Mouse (Mus musculus) kidney, adult 11 months (tissue): Measurements from ENCODE around the gene Myo1c.

Experiments
- DNase-seq: peaks from one replicate; pipeline ENCODE4 v3.0.0; 2022

Gene Myo1c

DNA sequence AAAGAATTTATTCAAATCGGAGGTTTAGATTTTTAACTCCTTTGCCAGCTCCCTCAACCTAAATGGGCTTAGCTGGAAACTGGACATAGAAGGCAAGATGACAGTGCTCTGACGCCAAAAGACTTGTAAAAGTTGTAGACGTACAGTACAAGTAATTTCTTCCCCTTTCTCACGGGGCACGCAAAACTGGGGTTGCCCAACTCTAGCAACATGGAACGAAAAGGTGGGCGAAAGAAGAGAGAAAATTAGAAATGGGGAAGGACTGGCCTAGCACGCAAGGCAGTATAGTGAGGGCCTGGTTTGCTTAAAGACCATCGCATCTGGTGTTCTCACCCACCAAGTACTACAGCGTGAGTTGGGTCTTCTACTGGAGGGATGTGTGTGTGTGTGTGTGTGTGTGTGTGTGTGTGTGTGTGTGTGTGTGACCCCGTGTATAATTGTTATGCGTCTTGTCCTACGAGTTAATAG is 688 bp downstream of the Myo1c start:
- no peak for DNase-seq

DNA sequence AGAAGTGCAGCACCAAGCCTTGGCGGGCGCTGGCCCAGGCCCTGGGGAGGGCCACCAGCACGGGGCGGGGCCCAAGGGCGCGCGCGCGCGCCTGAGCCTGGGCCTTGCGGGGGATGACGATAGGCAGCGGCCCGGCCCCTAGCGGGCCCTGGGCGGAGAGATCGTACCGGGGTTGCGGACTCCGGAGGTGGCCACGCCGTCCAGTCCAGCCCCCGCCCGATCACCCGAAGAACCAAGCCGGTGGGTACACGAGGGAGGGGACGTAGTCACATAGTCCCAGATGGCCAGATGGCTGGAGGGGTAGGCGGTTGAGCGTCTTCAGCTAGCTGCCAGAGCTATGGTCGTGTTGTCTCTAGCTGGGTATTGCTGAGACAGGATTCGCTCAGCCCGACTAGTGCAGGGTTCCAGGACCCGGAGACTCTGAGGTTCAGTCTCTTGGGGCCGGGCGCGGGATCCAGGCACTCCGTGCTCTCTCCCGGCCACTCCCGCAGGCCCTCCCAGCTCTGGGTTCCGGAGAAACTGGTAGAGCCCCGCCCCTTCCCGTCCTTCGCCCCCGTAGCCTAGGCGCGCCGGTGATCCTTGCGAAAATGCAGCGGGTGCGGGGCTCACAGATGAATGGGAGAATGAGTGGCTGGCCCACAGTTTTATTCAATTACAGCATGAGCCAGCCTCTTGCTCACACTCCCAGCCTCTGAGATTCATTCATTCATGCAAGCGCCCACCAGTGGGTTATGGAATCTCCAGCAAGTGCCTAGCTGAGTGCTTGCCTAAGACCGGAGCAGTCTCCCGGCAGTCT is 1.3 kb downstream of the Myo1c start:
- peak; percentile 85 for DNase-seq

DNA sequence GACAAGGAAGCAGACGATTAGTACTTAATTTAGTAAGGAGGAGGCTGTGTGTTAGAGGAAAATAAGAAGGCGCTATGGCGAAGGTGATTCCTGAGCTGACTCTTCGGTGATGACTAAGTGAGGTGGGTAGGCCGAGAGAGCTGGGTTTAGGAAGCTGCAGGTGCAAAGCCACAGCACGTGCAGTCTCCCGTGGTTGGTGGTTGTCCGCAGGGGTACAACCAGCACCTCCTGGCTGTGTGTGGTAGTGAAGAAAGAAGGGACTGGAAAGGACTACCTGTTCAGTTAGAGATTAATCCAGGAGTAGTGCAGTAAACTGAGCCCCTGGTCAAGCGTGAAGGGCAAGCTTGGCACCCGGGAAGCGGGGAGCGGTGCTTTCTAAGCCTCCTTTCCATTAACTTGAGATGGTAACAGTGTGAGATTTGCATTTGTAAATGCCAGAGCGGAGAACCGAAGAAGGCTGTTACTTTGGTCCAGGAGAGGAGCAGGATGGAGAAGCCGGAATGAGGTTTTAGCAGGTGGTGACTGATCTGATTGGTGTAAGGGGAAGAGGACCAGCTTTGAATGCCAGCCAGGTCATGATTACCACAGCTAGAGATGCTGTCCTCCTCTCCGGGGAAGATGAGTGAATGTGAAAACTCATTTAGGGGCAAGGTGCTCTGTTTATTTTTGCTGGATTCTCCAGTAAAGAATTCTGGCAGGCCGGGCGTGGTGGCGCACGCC is 2.1 kb downstream of the Myo1c start:
- peak; percentile 96 for DNase-seq

DNA sequence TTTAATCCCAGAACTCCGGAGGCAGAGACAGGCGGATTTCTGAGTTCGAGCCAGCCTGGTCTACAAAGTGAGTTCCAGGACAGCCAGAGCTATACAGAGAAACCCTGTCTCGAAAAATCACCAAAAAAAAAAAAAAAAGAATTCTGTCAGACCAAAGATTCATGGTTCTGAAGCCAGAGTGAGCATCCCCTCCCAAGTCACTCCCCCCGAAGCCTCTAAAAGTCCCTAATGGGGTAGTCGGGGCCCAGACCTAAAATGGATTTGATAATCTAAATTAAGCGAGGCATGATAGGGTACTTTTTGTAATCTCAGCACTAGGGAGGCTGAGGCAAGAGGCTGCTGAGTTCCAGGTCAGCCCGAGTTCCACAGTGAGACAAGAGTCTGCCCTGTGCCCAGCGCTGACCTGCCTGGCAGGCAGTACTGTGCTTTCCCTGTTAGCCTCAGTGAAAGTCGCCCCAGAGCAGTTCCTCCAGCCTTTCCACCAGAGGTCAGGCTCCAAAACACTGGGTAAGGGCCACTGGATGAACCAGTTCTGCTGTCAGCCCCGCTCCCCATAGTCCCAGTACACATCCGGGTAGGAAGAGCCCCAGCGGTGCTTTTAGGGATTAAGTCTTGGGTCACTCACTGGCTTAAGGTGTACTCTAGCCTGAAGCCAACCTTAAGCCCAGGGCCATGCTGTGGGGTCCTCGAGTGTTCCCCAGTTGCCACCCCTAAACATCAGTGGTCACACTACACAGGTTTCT is 2.8 kb downstream of the Myo1c start:
- peak; percentile 75 for DNase-seq

DNA sequence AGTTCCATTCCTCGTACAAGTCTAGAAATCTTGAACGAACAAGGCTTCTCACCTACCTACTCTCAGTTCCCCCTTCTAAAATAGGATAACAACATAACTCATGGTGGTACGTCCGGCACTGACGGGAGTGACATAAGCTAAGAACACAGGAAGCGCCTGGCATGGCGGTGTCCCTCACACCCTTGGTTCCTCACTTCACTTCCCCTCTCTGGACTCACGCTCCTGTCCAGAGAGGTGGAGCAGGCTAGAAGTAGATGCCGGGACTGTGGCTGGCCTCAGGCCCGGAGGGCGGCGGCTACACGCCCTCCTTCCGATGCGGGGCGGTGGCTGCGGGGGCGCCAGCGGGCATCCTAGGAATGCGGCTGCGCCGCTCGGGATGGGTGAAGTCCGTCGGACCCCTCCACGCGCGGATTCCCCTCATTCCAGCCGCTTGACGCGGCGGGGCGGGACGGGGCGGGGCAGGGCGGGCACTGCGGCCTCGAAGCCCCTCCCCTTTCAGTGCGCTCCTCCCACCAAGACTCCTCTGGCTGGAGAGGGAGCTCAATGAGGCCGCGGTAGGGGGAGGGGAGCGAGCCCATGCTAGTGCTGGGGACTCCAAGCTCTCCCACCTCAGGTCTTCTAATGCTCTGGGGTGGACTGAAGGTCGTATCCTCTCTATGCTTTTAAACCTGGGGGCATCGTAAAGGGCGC is 3.6 kb downstream of the Myo1c start:
- DNase-seq = peak; percentile 96

DNA sequence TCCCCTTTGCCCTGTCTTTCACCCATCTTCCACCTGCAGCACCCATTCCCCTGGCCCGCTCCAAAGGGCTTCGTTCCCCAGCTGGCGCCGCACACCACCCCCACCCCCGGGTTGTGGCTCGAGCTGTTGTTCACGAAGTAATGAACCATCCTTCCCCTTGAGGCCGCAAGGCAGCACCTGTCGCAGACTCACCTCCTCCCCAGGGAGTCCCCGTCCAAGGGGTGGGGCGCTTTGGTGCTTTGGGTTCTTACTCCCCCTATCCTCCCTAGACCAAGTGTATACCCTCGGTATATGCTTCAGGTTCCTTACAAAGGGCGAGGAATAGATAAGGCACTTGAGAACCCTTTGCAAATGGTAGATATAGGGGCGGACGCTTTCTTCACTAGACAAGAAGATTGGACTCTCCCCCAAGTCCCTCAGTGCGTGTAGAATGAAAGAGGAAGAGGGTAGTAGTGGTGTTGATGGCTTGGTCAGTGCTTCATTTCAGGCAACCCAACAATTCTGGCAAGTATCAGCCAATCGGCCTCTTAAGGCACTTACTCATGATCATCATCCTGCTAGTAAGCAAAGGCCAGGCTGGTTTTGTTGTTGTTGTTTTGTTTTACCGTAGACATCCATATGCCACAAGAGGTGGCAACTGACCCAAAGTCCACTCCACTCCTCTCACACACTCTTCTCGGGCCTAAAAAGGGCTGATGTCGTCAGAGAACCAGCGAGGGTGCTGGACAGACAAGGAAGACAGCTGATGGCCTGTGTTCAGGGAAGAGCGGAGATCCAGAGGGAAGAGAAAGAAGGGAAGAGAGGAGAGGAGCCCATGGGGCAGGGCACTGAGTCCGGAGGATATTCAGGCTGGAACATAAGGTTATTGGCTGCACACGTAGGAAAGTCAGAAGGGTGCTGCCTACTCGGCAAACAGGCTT is 4.4 kb downstream of the Myo1c start:
- no peak for DNase-seq

DNA sequence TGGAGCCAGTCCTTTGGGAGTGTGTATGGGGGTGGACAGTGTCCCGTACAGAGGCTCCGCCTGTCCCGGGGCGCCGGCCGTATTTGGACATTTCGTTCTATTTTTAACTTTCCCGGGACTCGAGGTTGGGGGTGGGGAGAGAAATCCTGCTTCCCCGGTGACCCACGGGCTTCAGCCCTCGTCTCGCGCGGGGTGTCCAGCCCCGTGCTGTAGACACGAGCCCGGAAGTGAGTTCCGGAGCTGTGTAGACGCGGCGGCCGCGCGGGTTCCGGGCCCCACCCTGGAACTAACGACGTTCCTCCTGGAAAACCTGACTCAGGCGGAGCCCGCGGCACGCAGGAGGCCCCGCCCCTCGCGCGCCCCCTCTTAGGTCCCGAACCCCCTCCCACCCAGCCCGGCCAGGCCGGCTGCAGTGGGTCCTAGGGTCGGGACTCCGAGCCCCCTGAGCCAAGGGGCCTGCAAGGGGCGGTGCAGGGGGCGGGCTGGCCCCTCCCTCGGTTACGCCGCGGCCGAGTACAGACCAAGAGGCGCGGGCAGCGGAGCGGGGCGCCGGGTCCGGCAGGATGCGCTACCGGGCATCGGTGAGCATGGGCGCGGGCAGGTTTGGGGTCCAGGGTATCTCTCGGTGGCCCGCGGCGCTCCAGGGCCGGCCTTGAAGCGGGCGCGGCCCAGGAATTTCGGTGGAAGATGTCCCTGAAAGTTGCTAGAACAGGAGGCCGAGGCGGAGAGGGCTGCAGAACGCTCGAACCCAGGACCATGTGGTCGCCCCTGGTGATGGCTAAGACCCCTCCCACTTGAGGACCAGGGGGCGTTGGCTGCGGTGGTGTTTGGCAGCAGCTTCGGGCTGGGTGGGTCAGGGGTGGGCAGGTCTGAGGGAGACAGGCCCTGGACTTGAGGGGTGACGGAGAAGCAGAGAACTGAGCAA is 5.6 kb downstream of the Myo1c start:
- DNase-seq = peak; percentile 84

DNA sequence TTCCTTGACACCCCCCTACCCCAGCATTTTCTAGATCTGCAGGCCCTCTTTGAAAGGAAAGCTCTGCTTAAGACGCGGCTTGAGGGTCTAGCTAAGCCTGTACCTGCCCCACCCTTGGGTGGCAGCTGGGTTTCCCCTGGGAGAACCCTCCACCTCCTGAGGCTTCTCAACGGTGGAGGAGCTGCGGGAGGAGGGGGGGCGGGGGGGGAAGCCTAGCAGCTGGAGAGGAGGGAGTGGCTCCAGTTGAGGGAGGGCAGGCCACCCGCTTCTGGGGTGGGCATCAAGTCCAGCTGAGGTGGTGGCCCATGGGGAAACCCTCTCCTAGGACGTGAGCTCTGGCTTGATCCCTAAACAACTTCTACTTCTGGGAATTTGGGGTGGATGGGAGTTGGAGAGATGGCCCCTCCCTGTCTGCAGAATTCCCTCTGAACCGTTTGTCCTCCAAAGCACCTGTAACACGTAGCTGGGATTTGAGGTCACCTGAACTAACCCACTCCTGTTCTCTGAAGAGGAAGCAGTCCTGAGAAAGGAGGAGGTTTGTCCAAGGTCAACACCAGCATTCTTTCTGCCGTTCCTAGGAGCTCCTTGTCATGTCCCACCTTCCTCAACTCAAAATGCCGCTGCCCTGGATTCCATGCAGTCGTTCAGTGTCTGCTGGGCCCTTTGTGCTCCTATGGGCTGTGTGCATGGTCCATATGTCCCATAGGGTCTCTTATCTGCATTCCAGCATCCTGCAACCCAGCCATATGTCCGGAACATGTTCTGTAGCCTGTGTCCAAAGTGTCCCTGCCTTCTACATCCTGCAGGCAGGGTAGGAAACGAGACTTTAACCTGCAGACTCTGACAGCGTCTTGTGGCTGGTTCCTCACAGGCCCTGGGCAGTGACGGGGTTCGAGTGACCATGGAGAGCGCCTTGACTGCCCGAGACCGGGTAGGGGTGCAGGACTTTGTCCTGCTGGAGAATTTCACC is 6.6 kb downstream of the Myo1c start:
- DNase-seq = no peak

DNA sequence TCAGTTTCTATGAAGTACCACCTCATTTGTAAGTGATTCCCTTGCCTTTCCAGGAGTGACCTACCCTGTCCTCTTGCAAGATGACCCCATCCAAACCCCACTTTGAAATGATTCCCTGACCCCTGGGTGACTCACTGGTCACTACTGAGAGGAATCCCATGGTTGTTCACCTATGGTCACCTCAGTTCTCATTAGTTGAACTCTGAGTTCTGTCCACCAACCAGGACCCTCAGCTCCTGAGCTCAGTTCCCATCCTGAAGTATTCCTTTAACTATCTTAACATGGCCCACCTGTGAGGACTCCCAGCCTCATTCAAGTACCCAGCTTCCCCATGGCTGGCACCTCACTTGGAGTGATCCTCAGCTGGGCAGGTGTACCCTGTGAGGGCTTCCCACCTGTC is 7.5 kb downstream of the Myo1c start:
- DNase-seq = no peak

DNA sequence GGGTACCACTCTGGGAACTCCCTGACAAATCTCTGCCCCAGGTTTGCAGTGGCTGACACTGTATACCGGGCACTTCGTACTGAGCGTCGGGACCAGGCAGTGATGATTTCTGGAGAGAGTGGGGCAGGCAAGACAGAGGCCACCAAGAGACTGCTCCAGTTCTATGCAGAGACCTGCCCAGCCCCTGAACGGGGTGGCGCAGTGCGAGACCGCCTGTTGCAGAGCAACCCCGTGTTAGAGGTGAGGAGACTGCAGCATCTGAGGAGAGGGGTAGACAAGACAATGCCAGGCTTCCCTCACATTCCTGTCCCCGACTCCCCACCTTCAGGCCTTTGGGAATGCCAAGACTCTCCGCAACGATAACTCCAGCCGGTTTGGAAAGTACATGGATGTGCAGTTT is 8.0 kb downstream of the Myo1c start:
- no peak for DNase-seq

DNA sequence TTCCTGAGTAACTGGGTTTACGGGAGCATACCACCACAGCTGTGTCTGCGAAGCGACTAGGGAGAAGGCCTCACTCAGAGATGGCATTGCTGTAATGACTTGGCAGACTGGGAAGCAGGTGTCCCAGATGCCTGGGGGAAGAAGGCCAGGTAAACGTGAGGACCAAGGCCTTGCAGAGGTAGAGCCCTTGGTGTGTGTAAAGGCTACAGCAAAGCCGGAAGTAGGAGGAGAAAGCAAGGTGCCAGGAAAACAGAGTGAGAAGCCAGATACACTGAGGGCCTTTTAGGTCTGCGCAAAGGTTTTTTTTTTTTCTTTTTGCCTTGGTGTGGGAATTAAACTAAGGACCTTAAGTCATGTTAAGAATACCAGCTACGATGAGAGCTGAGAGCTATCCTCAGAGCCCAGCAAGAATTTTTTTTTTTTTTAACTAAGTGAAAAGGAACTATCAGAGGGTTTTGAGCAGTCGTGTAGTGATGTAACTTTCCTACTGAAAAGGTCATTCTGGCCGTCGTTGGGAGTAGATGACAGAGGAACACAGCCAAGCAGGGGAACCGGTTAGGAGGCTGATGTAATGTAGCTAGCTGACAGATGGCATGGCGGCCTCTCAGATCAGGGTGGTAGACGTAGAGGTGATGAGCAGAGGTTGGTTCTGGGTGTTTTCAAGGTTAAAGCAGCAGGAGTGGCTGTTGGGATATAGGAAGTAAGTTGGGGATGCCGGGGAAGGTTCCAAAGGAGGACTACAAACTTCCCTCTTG is 8.9 kb downstream of the Myo1c start:
- no peak for DNase-seq

DNA sequence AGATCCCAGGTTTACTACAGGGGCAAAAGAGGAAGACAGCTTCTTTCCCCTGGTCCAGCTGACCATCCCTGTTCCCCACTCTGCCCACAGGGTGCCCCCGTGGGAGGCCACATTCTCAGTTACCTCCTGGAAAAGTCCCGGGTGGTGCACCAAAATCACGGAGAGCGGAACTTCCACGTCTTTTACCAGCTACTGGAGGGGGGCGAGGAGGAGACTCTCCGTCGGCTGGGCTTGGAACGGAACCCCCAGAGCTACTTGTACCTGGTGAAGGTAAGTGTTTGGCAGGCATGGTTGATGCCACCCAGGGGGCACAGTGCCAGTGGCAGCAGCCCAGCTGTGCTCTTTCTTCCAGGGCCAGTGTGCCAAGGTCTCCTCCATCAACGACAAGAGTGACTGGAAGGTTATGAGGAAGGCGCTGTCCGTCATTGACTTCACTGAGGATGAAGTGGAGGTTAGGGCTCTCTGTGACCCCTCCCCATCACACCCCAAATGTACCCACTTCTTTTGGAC is 9.8 kb downstream of the Myo1c start:
- DNase-seq = no peak

DNA sequence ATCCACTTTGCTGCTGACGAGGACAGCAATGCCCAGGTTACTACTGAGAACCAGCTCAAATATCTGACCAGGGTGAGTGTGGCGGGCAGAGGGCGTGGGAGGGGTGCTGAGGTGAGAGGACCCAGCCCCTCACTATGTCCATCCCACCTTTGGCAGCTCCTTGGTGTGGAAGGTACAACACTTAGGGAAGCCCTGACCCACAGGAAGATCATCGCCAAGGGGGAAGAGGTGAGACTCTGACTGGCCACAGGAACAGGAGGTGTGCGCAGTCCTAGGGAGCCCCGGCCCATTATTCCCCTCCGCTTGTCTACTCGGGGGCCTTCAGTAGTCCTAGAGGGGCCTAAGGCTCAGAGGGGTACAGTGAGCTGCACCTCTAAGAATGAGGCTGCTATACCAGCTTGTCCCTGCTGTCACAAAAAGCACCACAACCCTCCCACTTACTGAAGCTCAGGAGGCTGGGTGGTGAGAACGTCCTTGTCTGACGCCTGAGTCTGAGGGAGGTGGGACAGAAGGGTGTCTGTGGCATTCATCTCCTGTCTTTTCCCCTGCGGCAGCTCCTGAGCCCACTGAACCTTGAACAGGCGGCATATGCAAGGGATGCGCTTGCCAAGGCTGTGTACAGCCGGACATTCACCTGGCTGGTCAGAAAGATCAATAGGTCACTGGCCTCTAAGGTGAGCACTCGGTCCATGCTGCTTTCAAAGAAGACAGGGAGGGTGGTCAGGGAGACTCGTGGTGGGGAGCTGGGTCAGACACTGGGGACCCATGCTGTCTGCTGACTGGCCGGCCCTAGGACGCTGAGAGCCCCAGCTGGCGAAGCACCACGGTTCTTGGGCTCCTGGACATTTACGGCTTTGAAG is 10.9 kb downstream of the Myo1c start:
- no peak for DNase-seq

DNA sequence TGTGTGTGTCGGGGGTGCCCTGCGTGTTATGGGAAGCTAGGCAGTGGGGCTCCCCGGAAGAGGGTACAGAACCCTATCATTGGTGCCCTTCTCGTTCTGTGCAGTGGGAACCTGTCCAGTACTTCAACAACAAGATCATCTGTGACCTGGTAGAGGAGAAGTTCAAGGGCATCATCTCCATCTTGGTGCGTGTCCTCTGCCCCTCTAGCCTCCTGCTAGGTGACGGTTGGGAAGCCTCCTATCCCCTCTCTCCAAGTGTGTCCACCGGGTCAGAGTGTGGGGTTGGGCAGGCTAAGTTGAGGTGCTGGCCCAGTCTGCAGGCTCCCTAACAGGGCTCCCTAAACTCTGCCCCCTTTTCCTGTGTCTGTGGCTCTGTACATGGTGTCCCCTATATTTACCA is 11.8 kb downstream of the Myo1c start:
- DNase-seq = no peak

DNA sequence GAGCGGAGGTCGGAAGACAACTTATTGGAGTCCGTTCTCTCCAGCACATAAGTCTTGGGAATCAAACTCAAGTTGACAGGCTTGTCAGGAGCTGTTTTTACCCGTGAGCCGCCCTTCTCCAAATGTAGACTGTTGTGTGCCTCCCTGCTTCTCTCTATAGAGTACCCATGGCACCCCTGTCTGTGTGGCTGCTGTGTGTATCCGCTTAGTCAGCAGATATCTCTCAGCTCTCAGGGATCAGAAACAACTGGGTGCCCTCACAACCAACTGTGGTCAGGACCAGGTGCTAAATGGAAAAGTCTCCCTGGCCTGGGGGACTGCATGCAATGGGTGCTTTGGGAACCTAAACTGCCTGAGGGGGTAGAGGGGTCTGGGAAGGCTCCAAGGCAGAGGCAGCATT is 16.0 kb downstream of the Myo1c start:
- DNase-seq = no peak

DNA sequence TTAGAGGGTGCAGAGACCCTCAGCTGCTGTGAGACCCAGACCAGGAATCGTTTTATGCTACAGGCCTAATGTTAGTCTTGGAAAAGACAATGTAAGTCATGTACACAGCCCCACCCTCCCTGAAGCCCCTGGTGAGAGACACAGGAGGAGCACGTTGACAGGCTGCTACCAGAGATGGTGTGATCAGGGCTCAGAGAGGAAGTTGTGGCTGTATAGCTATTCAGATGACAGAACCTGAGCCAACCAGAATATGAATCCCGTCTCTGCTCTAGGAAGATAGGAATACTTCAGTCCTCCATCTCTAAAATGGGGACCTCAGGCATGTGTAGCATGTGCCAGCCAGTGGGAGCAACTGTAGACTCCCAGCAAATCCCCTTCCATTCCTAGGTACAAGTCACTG is 18.3 kb downstream of the Myo1c start:
- no peak for DNase-seq

DNA sequence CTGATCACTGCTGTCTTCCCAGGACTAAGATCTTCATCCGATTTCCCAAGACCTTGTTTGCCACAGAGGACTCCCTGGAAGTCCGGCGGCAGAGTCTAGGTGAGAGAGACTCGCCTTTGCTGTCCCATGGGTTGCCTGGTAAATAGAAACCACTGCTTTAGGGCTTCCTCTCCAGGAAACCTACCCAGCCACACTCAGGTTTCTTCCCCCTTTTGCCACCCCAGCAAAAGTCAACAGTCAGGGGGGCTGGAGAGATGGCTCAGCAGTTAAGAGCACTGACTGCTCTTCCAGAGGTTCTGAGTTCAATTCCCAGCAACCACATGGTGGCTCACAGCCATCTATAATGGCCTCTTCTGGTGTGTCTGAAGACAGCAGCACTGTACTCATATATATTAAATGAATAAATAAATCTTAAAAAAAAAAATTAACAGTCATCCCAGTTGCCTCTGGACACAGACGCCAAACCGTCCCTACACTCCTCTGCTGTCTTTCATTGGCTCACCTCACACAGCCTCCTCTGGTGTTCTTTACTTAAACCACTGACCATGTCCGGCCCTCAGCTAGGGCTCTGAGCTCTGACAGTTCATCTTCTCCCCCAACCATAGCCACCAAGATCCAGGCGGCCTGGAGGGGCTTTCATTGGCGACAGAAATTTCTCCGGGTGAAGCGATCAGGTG is 19.0 kb downstream of the Myo1c start:
- no peak for DNase-seq
